Mouse (Mus musculus) liver, embryonic 14.5 days (tissue): Measurements from ENCODE around the gene Chd6. TPM values are rescaled to one million over a fixed set of nuclear protein-coding genes. Genes with fewer than 3 reads are reported as not detected.

Source experiments
- ATAC-seq: fragments of 200-750 bp; cut with Nextera tagmentation; 2 replicates; pipeline ENCODE4 v1.8.0; 2017; ENCODE audit warnings: moderate number of reproducible peaks, mild to moderate bottlenecking, moderate library complexity; ENCODE audit not compliant: insufficient read depth
- DNase-seq, 3 experiments: peaks; one replicate each; pipeline ENCODE4 v3.0.0-alpha.2; 2012 to 2013; ENCODE audit warnings: low read depth in 3 of 3, low spot score in 3 of 3
- H3K27ac ChIP-seq: fragments of 300-500 bp; sonication (generic); 2 replicates; pipeline ENCODE4 v1.5.1; 2014; ENCODE audit warnings: moderate library complexity, mild to moderate bottlenecking, control low read depth, inconsistent platforms
- H3K27me3 ChIP-seq: fragments of 300-500 bp; sonication (generic); 2 replicates; pipeline ENCODE4 v1.6.1; 2014; ENCODE audit warnings: mild to moderate bottlenecking, low read length, moderate library complexity; ENCODE audit not compliant: control insufficient read depth, insufficient read depth
- H3K36me3 ChIP-seq: fragments of 300-500 bp; sonication (generic); replicated peaks from 2 replicates; pipeline ENCODE4 v1.6.1; 2014; ENCODE audit warnings: low read depth; ENCODE audit not compliant: control insufficient read depth, insufficient read depth
- H3K4me1 ChIP-seq, 2 experiments: fragments of 200-500 bp in 1 of 2; fragments of 300-500 bp in 1 of 2; sonication (generic) in 1 of 2; replicated peaks; 2 replicates each; pipeline ENCODE4 v1.6.1; 2012 to 2014; ENCODE audit warnings: antibody characterized with exemption in 1 of 2, inconsistent platforms in 1 of 2, low read length in 1 of 2; ENCODE audit not compliant: control insufficient read depth in 2 of 2, insufficient read depth in 2 of 2
- H3K4me2 ChIP-seq: fragments of 300-500 bp; sonication (generic); 2 replicates; pipeline ENCODE4 v1.6.1; 2014; ENCODE audit warnings: low read depth, mild to moderate bottlenecking, control low read depth, moderate library complexity
- H3K4me3 ChIP-seq, 2 experiments: fragments of 200-500 bp in 1 of 2; fragments of 300-500 bp in 1 of 2; sonication (generic) in 1 of 2; 2 replicates each; pipeline ENCODE4 v1.5.1; 2012 to 2014; ENCODE audit warnings: low read depth in 2 of 2, low read length in 2 of 2, mild to moderate bottlenecking in 2 of 2, control low read depth in 1 of 2, inconsistent platforms in 1 of 2, moderate library complexity in 1 of 2; ENCODE audit not compliant: insufficient read depth in 1 of 2
- H3K9ac ChIP-seq: fragments of 300-500 bp; sonication (generic); replicated peaks from 2 replicates; pipeline ENCODE4 v1.6.1; 2014; ENCODE audit warnings: mild to moderate bottlenecking, control low read depth, moderate library complexity
- H3K9me3 ChIP-seq: fragments of 300-500 bp; sonication (generic); 2 replicates; pipeline ENCODE4 v1.6.1; 2016; ENCODE audit warnings: low read length, mixed read lengths; ENCODE audit not compliant: control insufficient read depth
- CTCF ChIP-seq: IDR thresholded peaks from 2 replicates; pipeline ENCODE4 v1.5.1; 2016; ENCODE audit warnings: antibody characterized with exemption, low read depth, control low read depth
- EP300 ChIP-seq: IDR thresholded peaks from 2 replicates; pipeline ENCODE4 v1.6.1; 2016; ENCODE audit warnings: antibody characterized with exemption, low read depth
- WGBS: fragments of 180-500 bp; shearing (Covaris S2); extraction: QIAGEN DNeasy Blood & Tissue Kit; methylation state at CpG from one replicate; pipeline ENCODE4 v1.1.7; 2014; ENCODE audit not compliant: insufficient replicate concordance; 5-methylcytosine and 5-hydroxymethylcytosine counted together
- polyA plus RNA-seq, 2 experiments: library from polyadenylated mRNA; depleted of rRNA in 1 of 2; stranded (reverse) in 1 of 2; unstranded in 1 of 2; fragments of >200 nt; fragmentation: Nextera tagmentation in 1 of 2; extraction: Ambion mirVana in 1 of 2; gene quantifications; 2 replicates each; pipeline versions ENCODE4 v1.2.1 to v1.2.3; 2012 to 2014

Chd6 gene
- polyA plus RNA-seq, 2 experiments: 3.1 to 3.6 TPM

DNA sequence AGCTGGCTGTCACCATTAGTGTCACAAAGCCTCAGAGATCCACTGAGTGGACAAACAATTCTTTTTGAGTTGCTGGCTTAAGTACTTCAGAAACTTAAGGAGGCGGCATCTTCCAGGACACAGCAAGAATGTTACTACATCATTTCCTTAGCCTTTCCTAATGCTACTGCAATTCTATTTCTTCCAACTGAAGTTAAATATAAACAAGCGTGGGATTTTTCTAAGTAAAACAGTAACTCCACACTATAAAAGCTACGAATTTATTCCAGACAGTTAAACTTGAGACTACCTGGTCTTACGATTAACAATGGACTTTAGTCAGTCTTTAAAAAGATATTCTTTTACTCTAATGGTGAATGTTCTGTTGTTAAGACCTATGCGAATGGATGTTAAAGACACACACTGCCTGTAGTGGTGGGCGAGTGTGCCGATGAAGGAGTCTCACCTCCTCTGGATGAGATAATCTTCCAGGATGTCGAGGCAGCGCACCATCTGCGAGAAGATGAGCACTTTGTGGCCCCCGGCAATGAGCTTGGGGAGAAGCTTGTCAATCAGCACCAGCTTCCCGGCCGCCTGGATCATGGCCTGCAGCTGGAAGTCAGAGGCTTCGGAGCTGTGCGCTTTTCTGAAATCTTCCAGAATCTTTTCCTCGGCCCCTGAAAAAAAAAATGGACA lies 96.2 kb downstream of the Chd6 start:
- H3K4me3 ChIP-seq: no peak overlapping the region
- H3K9me3 ChIP-seq: no peaks in the 10 kb centered on the region
- DNase-seq (no peak), ATAC-seq (no peak)
- WGBS: 85% methylated on average over 16 of the region's 16 CpGs
- TF ChIP-seq EP300 (no peak), CTCF (no peak)
- H3K27ac ChIP-seq: no peak overlapping the region
- no peak overlapping the region for H3K4me2 ChIP-seq
- H3K36me3 ChIP-seq: peaks cover 9% of the 10 kb centered on the region
- H3K4me1 ChIP-seq: no peaks in the 10 kb centered on the region
- H3K9ac ChIP-seq: no peak overlapping the region
- no peaks in the 10 kb centered on the region for H3K27me3 ChIP-seq

DNA sequence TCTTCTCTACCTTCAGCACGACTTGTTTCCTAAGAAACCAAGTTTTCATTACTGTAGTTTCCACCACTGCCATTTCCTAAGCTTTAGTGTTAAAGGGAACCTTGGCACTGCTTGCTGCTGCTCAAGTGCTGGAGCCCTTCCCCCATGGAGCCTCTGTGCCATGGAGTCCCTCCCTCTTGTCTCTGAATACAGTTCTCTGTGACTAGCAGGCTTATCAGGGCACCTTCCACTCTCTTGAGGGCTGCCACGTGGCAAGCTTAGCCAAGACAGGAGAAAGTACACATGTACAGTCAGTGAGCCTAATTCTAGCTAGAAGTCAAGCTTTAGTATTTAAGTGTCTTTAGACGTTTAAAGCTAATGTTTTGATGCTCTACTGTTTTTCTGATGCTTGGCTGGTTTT lies 104.5 kb downstream of the Chd6 start:
- H3K4me3 ChIP-seq: no peak overlapping the region
- no peaks in the 10 kb centered on the region for H3K9me3 ChIP-seq
- no peak overlapping the region for H3K27ac ChIP-seq
- H3K9ac ChIP-seq: no peak overlapping the region
- no peaks in the 10 kb centered on the region; the same call in 1 of the 2 replicates for H3K36me3 ChIP-seq
- 46% methylated on average over 3 of the region's 3 CpGs for WGBS
- H3K4me1 ChIP-seq: peaks cover 0 to 9% of the 10 kb centered on the region in 2 experiments; a peak in 2 of 4 replicates
- ATAC-seq: peak; percentile 81
- H3K27me3 ChIP-seq: no peaks in the 10 kb centered on the region
- DNase-seq: peak in 2 of 3 experiments; percentile 2 to 9
- H3K4me2 ChIP-seq: no peak overlapping the region
- TF ChIP-seq CTCF: no peak
- no peak for TF ChIP-seq EP300

GRCm38 (mm10) chr2:160996987-160997763 lies 111.7 kb downstream of the Chd6 start:
- 78% methylated on average over 6 of the region's 6 CpGs for WGBS
- Histone ChIP-seq H3K27me3 (no peaks in the 10 kb centered on the region), H3K4me2 (no peak overlapping the region), H3K27ac (no peak overlapping the region), H3K36me3 (no peaks in the 10 kb centered on the region), H3K9me3 (no peaks in the 10 kb centered on the region), H3K4me3 (no peak overlapping the region), H3K4me1 (peaks cover 0 to 2% of the 10 kb centered on the region in 2 experiments; a peak in 1 of 4 replicates), H3K9ac (no peak overlapping the region)
- TF ChIP-seq EP300: no peak
- no peak for TF ChIP-seq CTCF
- no peak for DNase-seq
- 0 out of 2 replicates have a peak, but pooled peaks have one; percentile 6 for ATAC-seq

DNA sequence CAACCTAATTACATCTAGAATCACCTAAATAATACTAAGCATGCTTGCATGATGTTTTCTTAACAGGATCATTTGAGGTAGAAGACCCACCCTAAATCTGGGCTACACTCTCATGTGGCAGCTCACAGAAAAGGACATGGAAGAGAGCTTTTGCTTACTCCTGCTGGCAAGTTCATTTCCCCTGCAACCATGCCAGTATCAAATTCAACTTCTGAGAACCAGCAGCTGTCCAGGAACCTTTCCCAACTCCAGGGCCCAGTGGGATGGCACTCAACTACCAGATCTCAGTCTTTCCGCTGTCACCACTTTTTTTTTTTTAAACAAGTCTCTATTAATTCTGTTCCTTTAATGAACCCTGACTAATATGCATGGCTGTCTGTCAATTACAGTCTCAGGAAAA lies 114.7 kb downstream of the Chd6 start:
- DNase-seq (no peak), ATAC-seq (no peak)
- WGBS: 92% methylated on average over 1 of the region's 1 CpGs
- no peaks in the 10 kb centered on the region; the same call in 1 of the 2 replicates for H3K36me3 ChIP-seq
- H3K4me1 ChIP-seq: peaks cover 0 to 8% of the 10 kb centered on the region in 2 experiments; a peak in 2 of 4 replicates
- H3K9ac ChIP-seq: no peak overlapping the region
- H3K27me3 ChIP-seq: no peaks in the 10 kb centered on the region
- H3K4me2 ChIP-seq: no peak overlapping the region
- H3K4me3 ChIP-seq: no peak overlapping the region
- no peak overlapping the region for H3K27ac ChIP-seq
- TF ChIP-seq EP300: no peak
- TF ChIP-seq CTCF: no peak
- H3K9me3 ChIP-seq: no peaks in the 10 kb centered on the region

DNA sequence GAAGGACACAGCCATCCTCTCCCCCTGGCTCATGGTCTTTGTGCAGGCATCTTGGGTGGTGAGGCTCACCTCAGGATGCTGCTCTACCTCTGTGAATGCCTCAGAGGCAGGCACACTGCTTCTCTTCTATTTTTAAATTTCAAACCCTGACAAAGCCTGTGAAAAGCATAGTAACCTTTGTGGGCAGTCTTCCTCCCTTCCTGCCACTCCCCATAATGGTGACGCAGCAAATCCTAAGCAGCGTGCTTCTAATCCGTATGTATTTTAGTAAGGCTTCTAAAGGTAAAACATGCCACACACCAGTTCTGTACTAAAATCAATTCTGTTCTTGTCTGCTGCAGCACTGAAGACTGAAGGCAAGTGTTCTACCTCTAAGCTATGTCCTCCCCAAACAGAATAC lies 116.4 kb downstream of the Chd6 start:
- DNase-seq (no peak), ATAC-seq (no peak)
- H3K27me3 ChIP-seq: no peaks in the 10 kb centered on the region
- no peak overlapping the region for H3K4me3 ChIP-seq
- TF ChIP-seq CTCF (no peak), EP300 (no peak)
- WGBS: 56% methylated on average over 3 of the region's 3 CpGs
- no peaks in the 10 kb centered on the region for H3K9me3 ChIP-seq
- peaks cover 0 to 8% of the 10 kb centered on the region in 2 experiments; a peak in 2 of 4 replicates for H3K4me1 ChIP-seq
- H3K27ac ChIP-seq: no peak overlapping the region
- no peak overlapping the region for H3K9ac ChIP-seq
- no peak overlapping the region for H3K4me2 ChIP-seq
- H3K36me3 ChIP-seq: no peaks in the 10 kb centered on the region; the same call in 1 of the 2 replicates
